Mouse (Mus musculus): ENCODE results near the gene Aste1. TPM values are rescaled to one million over a fixed set of nuclear protein-coding genes. Genes with fewer than 3 reads are reported as not detected.

Gene Aste1
- polyA plus RNA-seq (2014; fragmentation: Nextera tagmentation; extraction: Ambion mirVana), result 10.8 and 11.4 TPM in 2 replicates

GRCm38 (mm10) chr9:105395218-105395627 is at the start of gene Aste1, which contains the start of gene Nek11:
Gene Aste1 (plus strand): TSS chr9:105395392.
Gene Nek11 (minus strand): TSS chr9:105395524.
- Histone ChIP-seq H3K4me2 (peak within 1 kb of the TSS; percentile 86), H3K27ac (ENCODE audit: low read depth, low read length) (peak within 1 kb of the TSS; percentile 95), H3K4me1 (replicated peaks; ENCODE audit: control insufficient read depth, insufficient read depth, low read length) (peaks cover 5% of the 10 kb centered on the region), H3K36me3 (ENCODE audit: control insufficient read depth, insufficient read depth, low read length) (peaks cover 1% of the 10 kb centered on the region; the same call in 1 of the 2 replicates), H3K27me3 (replicated peaks; ENCODE audit: control insufficient read depth, insufficient read depth, low read length) (peaks cover 3% of the 10 kb centered on the region; the same call in 1 of the 2 replicates), H3K9ac (ENCODE audit: low read depth, low read length) (peak within 1 kb of the TSS; percentile 76), H3K4me3 (ENCODE audit: low read depth, low read length) (peak within 1 kb of the TSS; percentile 67), H3K9me3 (ENCODE audit: control insufficient read depth, low read length) (no peaks in the 10 kb centered on the region)
- DNase-seq (ENCODE audit: low spot score), result peak; percentile 92
- ATAC-seq (replicated peaks; ENCODE audit: low FRiP score), result peak; percentile 98
- under 1% methylated on average over 44 of the region's 44 CpGs for WGBS

- Histone ChIP-seq H3K4me1 (replicated peaks; ENCODE audit: control insufficient read depth, insufficient read depth, low read length) (no peaks in the 10 kb centered on the region), H3K27ac (ENCODE audit: low read depth, low read length) (no peak overlapping the region), H3K9me3 (ENCODE audit: control insufficient read depth, low read length) (no peaks in the 10 kb centered on the region), H3K4me3 (ENCODE audit: low read depth, low read length) (no peak overlapping the region), H3K27me3 (replicated peaks; ENCODE audit: control insufficient read depth, insufficient read depth, low read length) (no peaks in the 10 kb centered on the region), H3K36me3 (ENCODE audit: control insufficient read depth, insufficient read depth, low read length) (no peaks in the 10 kb centered on the region), H3K4me2 (no peak overlapping the region), H3K9ac (ENCODE audit: low read depth, low read length) (no peak overlapping the region)
- DNase-seq (ENCODE audit: low spot score) (no peak), ATAC-seq (replicated peaks; ENCODE audit: low FRiP score) (no peak)
- 72% methylated on average over 10 of the region's 10 CpGs for WGBS
Observed at GRCm38 (mm10) chr9:105348242-105349031, 46.8 kb upstream of the Aste1 start.

DNA sequence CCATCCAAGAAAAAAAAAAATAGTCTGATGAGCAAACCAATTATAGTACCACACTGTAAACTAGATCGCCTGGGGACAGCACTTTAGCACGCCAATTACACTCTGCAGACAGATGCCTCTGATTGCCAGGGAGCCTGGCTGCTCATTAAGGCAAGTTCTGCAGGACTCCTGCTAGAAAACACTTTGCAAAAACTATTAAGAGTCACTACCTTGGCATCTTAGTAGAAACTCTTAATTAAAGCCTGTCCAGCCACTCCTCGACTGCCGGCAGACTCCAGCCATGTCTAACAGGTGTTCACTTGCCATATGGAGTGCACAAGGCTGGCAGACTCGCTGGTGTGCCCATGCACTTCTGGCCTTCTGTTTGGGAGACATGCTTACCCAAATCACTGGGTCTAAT is 46.2 kb upstream of the Aste1 start:
- H3K27ac ChIP-seq (ENCODE audit: low read depth, low read length), result no peak overlapping the region
- no peak overlapping the region for H3K4me2 ChIP-seq
- DNase-seq (ENCODE audit: low spot score), result no peak
- no peaks in the 10 kb centered on the region for H3K36me3 ChIP-seq (ENCODE audit: control insufficient read depth, insufficient read depth, low read length)
- H3K9me3 ChIP-seq (ENCODE audit: control insufficient read depth, low read length), result no peaks in the 10 kb centered on the region
- ATAC-seq (replicated peaks; ENCODE audit: low FRiP score), result no peak
- WGBS, result 77% methylated on average over 5 of the region's 5 CpGs
- H3K27me3 ChIP-seq (replicated peaks; ENCODE audit: control insufficient read depth, insufficient read depth, low read length), result no peaks in the 10 kb centered on the region
- H3K9ac ChIP-seq (ENCODE audit: low read depth, low read length), result no peak overlapping the region
- H3K4me1 ChIP-seq (replicated peaks; ENCODE audit: control insufficient read depth, insufficient read depth, low read length), result no peaks in the 10 kb centered on the region
- H3K4me3 ChIP-seq (ENCODE audit: low read depth, low read length), result no peak overlapping the region

DNA sequence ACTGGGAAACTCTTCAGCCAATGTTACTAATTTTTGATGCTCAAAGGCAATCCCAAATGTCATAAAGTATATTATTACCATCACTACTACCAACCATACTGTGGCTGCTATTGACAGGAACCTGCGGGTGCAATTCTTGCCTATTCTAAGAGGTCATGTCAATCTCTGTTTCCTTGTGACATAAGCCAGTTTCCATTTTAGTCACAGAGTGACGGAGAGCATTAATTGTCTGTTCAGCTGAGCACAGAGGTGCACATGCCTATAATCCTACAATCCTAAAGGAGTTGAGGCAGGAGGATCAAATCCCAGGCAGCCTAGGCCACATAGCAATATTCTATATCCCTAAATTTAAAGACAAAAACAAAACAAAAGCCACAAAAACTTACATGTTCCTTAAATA is 33.0 kb upstream of the Aste1 start:
- Histone ChIP-seq H3K9ac (ENCODE audit: low read depth, low read length) (no peak overlapping the region), H3K36me3 (ENCODE audit: control insufficient read depth, insufficient read depth, low read length) (no peaks in the 10 kb centered on the region), H3K4me3 (ENCODE audit: low read depth, low read length) (no peak overlapping the region), H3K4me1 (replicated peaks; ENCODE audit: control insufficient read depth, insufficient read depth, low read length) (no peaks in the 10 kb centered on the region), H3K9me3 (ENCODE audit: control insufficient read depth, low read length) (no peaks in the 10 kb centered on the region), H3K27me3 (replicated peaks; ENCODE audit: control insufficient read depth, insufficient read depth, low read length) (no peaks in the 10 kb centered on the region), H3K4me2 (no peak overlapping the region), H3K27ac (ENCODE audit: low read depth, low read length) (no peak overlapping the region)
- DNase-seq (ENCODE audit: low spot score), result no peak
- 81% methylated on average over 2 of the region's 2 CpGs for WGBS
- no peak for ATAC-seq (replicated peaks; ENCODE audit: low FRiP score)

- no peak overlapping the region for H3K4me3 ChIP-seq (ENCODE audit: low read depth, low read length)
- H3K36me3 ChIP-seq (ENCODE audit: control insufficient read depth, insufficient read depth, low read length), result no peaks in the 10 kb centered on the region
- DNase-seq (ENCODE audit: low spot score) (no peak), ATAC-seq (replicated peaks; ENCODE audit: low FRiP score) (no peak)
- no peak overlapping the region for H3K27ac ChIP-seq (ENCODE audit: low read depth, low read length)
- 76% methylated on average over 5 of the region's 5 CpGs for WGBS
- no peak overlapping the region for H3K9ac ChIP-seq (ENCODE audit: low read depth, low read length)
- H3K27me3 ChIP-seq (replicated peaks; ENCODE audit: control insufficient read depth, insufficient read depth, low read length), result no peaks in the 10 kb centered on the region
- H3K4me1 ChIP-seq (replicated peaks; ENCODE audit: control insufficient read depth, insufficient read depth, low read length), result no peaks in the 10 kb centered on the region
- H3K9me3 ChIP-seq (ENCODE audit: control insufficient read depth, low read length), result no peaks in the 10 kb centered on the region
- H3K4me2 ChIP-seq, result no peak overlapping the region
Observed at GRCm38 (mm10) chr9:105363520-105364231, 31.5 kb upstream of the Aste1 start.

DNA sequence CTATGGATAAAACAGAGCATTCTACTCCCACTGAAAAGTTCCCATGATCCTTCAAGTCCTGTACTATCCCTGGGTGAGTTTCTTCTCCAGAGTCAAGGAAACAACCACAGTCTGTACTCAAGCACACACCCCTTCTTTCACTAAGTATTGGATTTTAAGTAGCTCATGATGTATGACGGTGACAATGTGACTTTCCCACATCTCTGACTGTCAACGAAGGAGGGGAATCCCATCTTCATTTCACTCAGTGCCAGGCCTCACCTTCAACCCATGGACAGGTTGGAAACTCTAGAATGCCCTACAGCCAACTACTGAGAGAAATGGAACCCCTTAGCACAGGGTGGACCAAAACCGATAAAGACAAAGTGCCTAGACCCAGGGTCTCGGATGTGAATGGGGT is 29.0 kb upstream of the Aste1 start:
- Histone ChIP-seq H3K27me3 (replicated peaks; ENCODE audit: control insufficient read depth, insufficient read depth, low read length) (no peaks in the 10 kb centered on the region), H3K9ac (ENCODE audit: low read depth, low read length) (no peak overlapping the region), H3K4me3 (ENCODE audit: low read depth, low read length) (no peak overlapping the region), H3K4me1 (replicated peaks; ENCODE audit: control insufficient read depth, insufficient read depth, low read length) (no peaks in the 10 kb centered on the region), H3K4me2 (no peak overlapping the region), H3K36me3 (ENCODE audit: control insufficient read depth, insufficient read depth, low read length) (no peaks in the 10 kb centered on the region), H3K27ac (ENCODE audit: low read depth, low read length) (no peak overlapping the region), H3K9me3 (ENCODE audit: control insufficient read depth, low read length) (no peaks in the 10 kb centered on the region)
- 87% methylated on average over 4 of the region's 4 CpGs for WGBS
- no peak for DNase-seq (ENCODE audit: low spot score)
- no peak for ATAC-seq (replicated peaks; ENCODE audit: low FRiP score)

- Histone ChIP-seq H3K4me2 (no peak overlapping the region), H3K9ac (ENCODE audit: low read depth, low read length) (no peak overlapping the region)
Observed at GRCm38 (mm10) chr9:105368605-105369004, 26.6 kb upstream of the Aste1 start.

GRCm38 (mm10) chr9:105374361-105374760 is 20.8 kb upstream of the Aste1 start:
- no peak for ATAC-seq (replicated peaks; ENCODE audit: low FRiP score)
- no peak for DNase-seq (ENCODE audit: low spot score)
- H3K9ac ChIP-seq (ENCODE audit: low read depth, low read length), result no peak overlapping the region
- WGBS, result 68% methylated on average over 5 of the region's 5 CpGs
- no peaks in the 10 kb centered on the region for H3K27me3 ChIP-seq (replicated peaks; ENCODE audit: control insufficient read depth, insufficient read depth, low read length)
- no peak overlapping the region for H3K27ac ChIP-seq (ENCODE audit: low read depth, low read length)
- H3K4me1 ChIP-seq (replicated peaks; ENCODE audit: control insufficient read depth, insufficient read depth, low read length), result no peaks in the 10 kb centered on the region
- no peaks in the 10 kb centered on the region for H3K9me3 ChIP-seq (ENCODE audit: control insufficient read depth, low read length)
- no peak overlapping the region for H3K4me3 ChIP-seq (ENCODE audit: low read depth, low read length)
- no peak overlapping the region for H3K4me2 ChIP-seq
- no peaks in the 10 kb centered on the region for H3K36me3 ChIP-seq (ENCODE audit: control insufficient read depth, insufficient read depth, low read length)

More at GRCm38 (mm10) chr9:105368605-105369004, 26.6 kb upstream of the Aste1 start:
- H3K4me1 ChIP-seq (replicated peaks; ENCODE audit: control insufficient read depth, insufficient read depth, low read length), result no peaks in the 10 kb centered on the region
- DNase-seq (ENCODE audit: low spot score) (no peak), ATAC-seq (replicated peaks; ENCODE audit: low FRiP score) (no peak)
- H3K27me3 ChIP-seq (replicated peaks; ENCODE audit: control insufficient read depth, insufficient read depth, low read length), result no peaks in the 10 kb centered on the region
- no peaks in the 10 kb centered on the region for H3K9me3 ChIP-seq (ENCODE audit: control insufficient read depth, low read length)
- 84% methylated on average over 3 of the region's 3 CpGs for WGBS
- H3K36me3 ChIP-seq (ENCODE audit: control insufficient read depth, insufficient read depth, low read length), result no peaks in the 10 kb centered on the region
- no peak overlapping the region for H3K4me3 ChIP-seq (ENCODE audit: low read depth, low read length)
- no peak overlapping the region for H3K27ac ChIP-seq (ENCODE audit: low read depth, low read length)
